Mouse (Mus musculus): ENCODE results near the gene Obox5.
"Not testable (repeated sequence)": the region's sequence is repeated elsewhere in the genome, so short reads cannot be mapped to it uniquely, and the experiment has no call there.

Gene Obox5

GRCm38 (mm10) chr7:15749831-15750230 lies at the start of gene Obox5:
Gene Obox5 (plus strand): TSS chr7:15750131.
- DNase-seq: not testable (repeated sequence)

- not testable (repeated sequence) for DNase-seq
Observed at GRCm38 (mm10) chr7:15749296-15749695, 635 bp upstream of the Obox5 start.

All from liver (tissue).